Mouse (Mus musculus) CH12.LX (cell line): ENCODE data around the gene Fam149a. TPM values are rescaled to one million over a fixed set of nuclear protein-coding genes. Genes with fewer than 3 reads are reported as not detected.

ENCODE experiments used
- DNase-seq: peaks from one replicate; pipeline ENCODE4 v3.0.0-alpha.2; 2013; ENCODE audit errors: extremely low read depth
- H3K27ac ChIP-seq: 2 replicates; pipeline ENCODE4 v1.5.1; 2012; ENCODE audit warnings: low read depth, mild to moderate bottlenecking, control low read depth, moderate library complexity; ENCODE audit not compliant: insufficient read depth
- H3K27me3 ChIP-seq: replicated peaks from 2 replicates; pipeline ENCODE3; 2012; ENCODE audit warnings: inconsistent platforms
- H3K36me3 ChIP-seq, 2 experiments: replicated peaks in 1 of 2; 2 replicates each; pipeline versions ENCODE3 to v1.6.1; 2012; ENCODE audit warnings: inconsistent platforms in 1 of 2, low read length in 1 of 2, mild to moderate bottlenecking in 1 of 2, mixed read lengths in 1 of 2, moderate library complexity in 1 of 2; ENCODE audit not compliant: control insufficient read depth in 1 of 2, insufficient read depth in 1 of 2
- H3K4me1 ChIP-seq, 2 experiments: 2 replicates each; pipeline ENCODE4 v1.6.1; 2012; ENCODE audit warnings: inconsistent platforms in 1 of 2, moderate library complexity in 1 of 2; ENCODE audit not compliant: insufficient read depth in 2 of 2, control insufficient read depth in 1 of 2
- H3K4me2 ChIP-seq: 2 replicates; pipeline ENCODE4 v1.6.1; 2012; ENCODE audit warnings: low read depth, mild to moderate bottlenecking, control low read depth; ENCODE audit not compliant: poor library complexity, insufficient read depth, severe bottlenecking
- H3K4me3 ChIP-seq, 3 experiments: fragments of 150-350 bp in 1 of 3; sonication (generic) in 1 of 3; replicated peaks in 1 of 3; 2 replicates each; pipeline versions ENCODE3 to v1.5.1; 2011 to 2012; ENCODE audit warnings: low read depth in 2 of 3, low read length in 2 of 3, mild to moderate bottlenecking in 2 of 3, moderate library complexity in 2 of 3, control low read depth in 1 of 3, improper control_type of control experiment in 1 of 3, inconsistent platforms in 1 of 3, mixed read lengths in 1 of 3; ENCODE audit not compliant: poor library complexity in 1 of 3
- H3K79me2 ChIP-seq: replicated peaks from 2 replicates; pipeline ENCODE4 v1.6.1; 2012; ENCODE audit warnings: mild to moderate bottlenecking, moderate library complexity; ENCODE audit not compliant: control insufficient read depth, poor library complexity, insufficient read depth, severe bottlenecking; ENCODE audit errors: extremely low read depth
- H3K9ac ChIP-seq: 2 replicates; pipeline ENCODE4 v1.6.1; 2012; ENCODE audit warnings: low read depth, mild to moderate bottlenecking, control low read depth, moderate library complexity; ENCODE audit not compliant: insufficient read depth
- H3K9me3 ChIP-seq: replicated peaks from 2 replicates; pipeline ENCODE3; 2012; ENCODE audit warnings: low read length, inconsistent platforms, mixed read lengths
- BHLHE40 ChIP-seq: IDR thresholded peaks from 2 replicates; pipeline ENCODE4 v1.6.1; 2011; ENCODE audit warnings: mild to moderate bottlenecking, low read depth, low read length, improper control_type of control experiment
- ELF1 ChIP-seq: IDR thresholded peaks from 2 replicates; pipeline ENCODE4 v1.6.1; 2014; ENCODE audit warnings: low read depth, mild to moderate bottlenecking, inconsistent platforms, low read length, improper control_type of control experiment
- EP300 ChIP-seq: IDR thresholded peaks from 2 replicates; pipeline ENCODE4 v1.6.1; 2011; ENCODE audit warnings: low read length, improper control_type of control experiment
- GABPA ChIP-seq: IDR thresholded peaks from 2 replicates; pipeline ENCODE4 v1.6.1; 2012; ENCODE audit warnings: low read depth, low read length, improper control_type of control experiment, inconsistent platforms; ENCODE audit not compliant: insufficient replicate concordance
- HCFC1 ChIP-seq: IDR thresholded peaks from 2 replicates; pipeline ENCODE4 v1.6.1; 2012; ENCODE audit warnings: low read depth, mild to moderate bottlenecking, inconsistent platforms, low read length, improper control_type of control experiment
- JUN ChIP-seq: IDR thresholded peaks from 2 replicates; pipeline ENCODE4 v1.6.1; 2011; ENCODE audit warnings: low read depth, mild to moderate bottlenecking, low read length, improper control_type of control experiment, moderate library complexity; ENCODE audit not compliant: insufficient read depth
- MAX ChIP-seq: IDR thresholded peaks from 2 replicates; pipeline ENCODE4 v1.6.1; 2011; ENCODE audit warnings: low read length, improper control_type of control experiment
- MAZ ChIP-seq: IDR thresholded peaks from 2 replicates; pipeline ENCODE4 v1.6.1; 2012; ENCODE audit warnings: low read depth, mild to moderate bottlenecking, inconsistent platforms, low read length, improper control_type of control experiment, moderate library complexity
- MYC ChIP-seq: IDR thresholded peaks from 2 replicates; pipeline ENCODE4 v1.6.1; 2011; ENCODE audit warnings: low read depth, mild to moderate bottlenecking, improper control_type of control experiment, low read length
- NELFE ChIP-seq: IDR thresholded peaks from 2 replicates; pipeline ENCODE4 v1.6.1; 2011; ENCODE audit warnings: low read depth, low read length, improper control_type of control experiment
- POLR2A ChIP-seq: IDR thresholded peaks from 2 replicates; pipeline ENCODE4 v1.6.1; 2011; ENCODE audit warnings: low read depth, mild to moderate bottlenecking, improper control_type of control experiment, low read length
- RAD21 ChIP-seq: IDR thresholded peaks from 2 replicates; pipeline ENCODE4 v1.6.1; 2011; ENCODE audit warnings: low read depth, mild to moderate bottlenecking, low read length, improper control_type of control experiment, moderate library complexity
- SIN3A ChIP-seq: IDR thresholded peaks from 2 replicates; pipeline ENCODE4 v1.6.1; 2012; ENCODE audit warnings: low read length, improper control_type of control experiment, inconsistent platforms
- SMC3 ChIP-seq: IDR thresholded peaks from 2 replicates; pipeline ENCODE4 v1.6.1; 2011; ENCODE audit warnings: low read depth, low read length, improper control_type of control experiment
- TBP ChIP-seq: conservative IDR thresholded peaks from 2 replicates; pipeline ENCODE4 v1.6.1; 2011; ENCODE audit warnings: low read depth, low read length, improper control_type of control experiment
- TCF12 ChIP-seq: IDR thresholded peaks from 2 replicates; pipeline ENCODE4 v1.6.1; 2014; ENCODE audit warnings: low read depth, mild to moderate bottlenecking, inconsistent platforms, low read length, improper control_type of control experiment
- UBTF ChIP-seq: IDR thresholded peaks from 2 replicates; pipeline ENCODE4 v1.6.1; 2012; ENCODE audit warnings: low read depth, mild to moderate bottlenecking, inconsistent platforms, low read length, improper control_type of control experiment, moderate library complexity
- USF1 ChIP-seq: IDR thresholded peaks from 2 replicates; pipeline ENCODE4 v1.6.1; 2014; ENCODE audit warnings: low read depth, mild to moderate bottlenecking, inconsistent platforms, low read length, improper control_type of control experiment
- ZKSCAN1 ChIP-seq: IDR thresholded peaks from 2 replicates; pipeline ENCODE4 v1.6.1; 2012; ENCODE audit warnings: low read depth, inconsistent platforms, low read length, improper control_type of control experiment, borderline replicate concordance
- ZNF384 ChIP-seq: IDR thresholded peaks from 2 replicates; pipeline ENCODE4 v1.6.1; 2012; ENCODE audit warnings: low read depth, low read length, improper control_type of control experiment, inconsistent platforms
- dilution Hi-C: fragments of 300-500 bp; cut with MboI; formaldehyde crosslinking; loops from 2 replicates; pipeline ENCODE4 v1.14.3; 2020; ENCODE audit warnings: low sequenced_read_pairs; ENCODE audit not compliant: extremely low pct_unique_long_range_greater_than_20kb, extremely low pct_ligation_motif_present
- in situ Hi-C: fragments of 300-500 bp; cut with MboI; formaldehyde crosslinking; loops from 3 replicates; pipeline ENCODE4 v1.14.3; 2019; ENCODE audit warnings: low sequenced_read_pairs, low pct_ligation_motif_present, low pct_unique_long_range_greater_than_20kb, mixed read lengths
- polyA plus RNA-seq: library from polyadenylated mRNA; unstranded; fragments of >175 nt; gene quantifications from 2 replicates; pipeline ENCODE4 v1.2.1, GENCODE M21; 2012; ENCODE audit warnings: low read depth; ENCODE audit not compliant: insufficient read length
- total RNA-seq, 2 experiments: library from RNA; depleted of rRNA; stranded (reverse); fragments of 300-350 nt in 1 of 2; fragments of >200 nt in 1 of 2; gene quantifications; 2 replicates each; pipeline ENCODE4 v1.2.3; 2012 to 2014

Gene Fam149a
- total and polyA plus RNA-seq, 3 experiments = not detected

DNA sequence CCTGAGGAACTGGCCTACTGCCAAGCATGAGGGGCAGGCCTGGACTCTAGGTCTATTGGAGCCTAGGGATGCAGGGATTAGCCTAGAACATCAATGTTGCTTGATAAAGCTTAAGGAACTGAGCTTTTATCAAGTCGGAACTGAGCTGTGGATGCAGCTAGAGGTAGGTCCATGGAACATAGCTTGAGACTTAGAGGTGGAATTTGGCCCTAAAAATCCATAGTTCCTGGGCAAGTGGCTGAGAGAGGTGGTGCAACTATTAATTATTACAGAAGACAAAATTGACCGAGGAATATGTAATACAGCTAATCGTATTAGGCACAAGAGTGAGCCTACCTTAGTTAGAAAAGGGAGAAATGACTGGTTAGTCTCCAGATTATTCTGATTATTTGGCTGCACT lies 77.7 kb downstream of the Fam149a start:
- H3K9me3 ChIP-seq = no peaks in the 10 kb centered on the region
- no peak overlapping the region for H3K4me2 ChIP-seq
- H3K4me3 ChIP-seq = no peak overlapping the region
- TF ChIP-seq UBTF = no peak
- TF ChIP-seq SIN3A = no peak
- TF ChIP-seq RAD21 = no peak
- no peak for TF ChIP-seq MAX
- no peak for TF ChIP-seq USF1
- TF ChIP-seq TBP = no peak
- no peak for TF ChIP-seq MYC
- no peak for TF ChIP-seq TCF12
- TF ChIP-seq HCFC1 = no peak
- H3K36me3 ChIP-seq = peaks cover 5 to 8% of the 10 kb centered on the region in 2 experiments
- dilution Hi-C loops = no loop called here
- in situ Hi-C loops = no loop called here
- H3K27me3 ChIP-seq = no peaks in the 10 kb centered on the region
- H3K79me2 ChIP-seq = no peaks in the 10 kb centered on the region
- no peak overlapping the region for H3K27ac ChIP-seq
- DNase-seq = no peak
- no peak overlapping the region for H3K9ac ChIP-seq
- H3K4me1 ChIP-seq = no peaks in the 10 kb centered on the region

DNA sequence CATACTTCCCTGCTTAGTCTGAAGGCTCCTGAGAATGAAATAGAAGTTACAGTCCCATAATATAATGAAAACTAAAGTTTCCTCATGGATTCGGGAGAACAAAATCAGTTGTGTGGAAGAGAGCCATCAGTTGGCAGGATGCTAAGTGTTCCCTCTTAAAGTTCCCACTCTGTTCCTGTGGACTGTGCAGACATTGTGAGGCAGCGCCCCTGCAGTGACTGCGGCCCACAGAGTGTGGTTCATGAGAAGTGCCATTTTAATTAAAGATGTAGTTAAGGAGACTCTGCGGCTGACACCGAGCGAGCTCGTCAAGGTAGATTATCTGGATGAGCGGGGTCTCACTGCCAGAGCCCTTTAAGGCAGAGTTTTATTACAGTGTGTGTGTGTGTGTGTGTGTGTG lies 79.7 kb downstream of the Fam149a start:
- dilution Hi-C loops = no loop called here
- Histone ChIP-seq H3K4me3 (no peak overlapping the region), H3K27me3 (no peaks in the 10 kb centered on the region), H3K27ac (no peak overlapping the region), H3K4me1 (no peaks in the 10 kb centered on the region), H3K79me2 (no peaks in the 10 kb centered on the region), H3K9ac (no peak overlapping the region), H3K4me2 (no peak overlapping the region), H3K9me3 (no peaks in the 10 kb centered on the region), H3K36me3 (peaks cover 0 to 2% of the 10 kb centered on the region in 2 experiments)
- no peak for TF ChIP-seq NELFE
- in situ Hi-C loops = no loop called here
- DNase-seq = no peak

DNA sequence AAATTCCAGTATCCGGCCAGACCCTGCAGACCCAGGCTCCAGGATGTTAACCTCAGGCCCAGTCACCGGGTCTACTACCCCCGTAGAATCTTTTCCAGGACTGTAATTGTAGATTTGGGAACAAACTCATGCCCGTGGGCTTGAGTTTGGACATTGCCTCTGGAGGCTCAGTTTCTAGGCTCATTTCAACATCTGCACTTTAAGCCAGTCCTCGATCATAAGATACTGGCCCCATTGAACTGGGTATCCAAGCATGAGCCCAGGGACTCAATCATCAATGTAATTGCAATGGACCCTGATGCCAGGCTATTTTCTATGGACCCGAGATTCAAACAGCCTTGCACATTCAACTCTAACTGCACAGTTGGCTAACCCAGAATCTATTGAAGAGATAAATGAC lies 86.8 kb downstream of the Fam149a start:
- Histone ChIP-seq H3K4me3 (no peak overlapping the region), H3K4me1 (no peaks in the 10 kb centered on the region), H3K36me3 (no peaks in the 10 kb centered on the region), H3K27ac (no peak overlapping the region), H3K9ac (no peak overlapping the region), H3K4me2 (no peak overlapping the region), H3K9me3 (no peaks in the 10 kb centered on the region), H3K27me3 (no peaks in the 10 kb centered on the region), H3K79me2 (no peaks in the 10 kb centered on the region)
- in situ Hi-C loops (no loop called here), dilution Hi-C loops (no loop called here)
- TF ChIP-seq MYC (no peak), EP300 (no peak), BHLHE40 (no peak), TCF12 (no peak), MAZ (no peak), SMC3 (no peak), ELF1 (no peak), HCFC1 (no peak), POLR2A (no peak), ZKSCAN1 (no peak), GABPA (no peak), ZNF384 (no peak), JUN (no peak), MAX (no peak)
- no peak for DNase-seq
